Mouse (Mus musculus) cerebellum, postnatal 4 days (tissue): Measurements from ENCODE around the gene Klk4.

Experiments
- DNase-seq, 2 experiments: peaks; one replicate each; pipeline ENCODE4 v3.0.0; 2022; ENCODE audit warnings: low spot score in 2 of 2, mixed read lengths in 1 of 2

Gene Klk4

DNA sequence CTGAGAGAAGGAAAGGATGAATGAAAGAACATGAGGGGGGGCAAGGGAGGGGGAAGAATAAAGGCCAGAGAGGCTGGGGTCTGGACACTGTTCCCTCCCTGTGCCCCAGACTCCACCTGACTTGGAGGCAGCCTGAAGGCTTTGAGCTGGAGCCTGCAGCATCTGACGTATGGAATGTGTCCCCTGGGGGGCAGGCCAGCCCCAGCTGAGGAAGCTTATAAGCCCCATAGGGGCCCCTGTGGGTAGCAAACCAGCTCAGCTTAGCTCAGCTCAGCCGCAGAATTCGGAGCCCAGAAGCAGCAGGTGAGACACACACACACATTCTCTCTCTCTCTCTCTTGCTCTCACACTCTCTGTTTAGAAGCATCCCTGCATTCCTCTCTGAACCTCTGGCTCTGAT lies at the start of gene Klk4:
Gene Klk4 (plus strand): TSS at position 249 of the 400 bp plus-strand sequence.
- peak in 1 of 2 experiments; percentile 12 for DNase-seq

GRCm38 (mm10) chr7:43841701-43842100 lies 39.3 kb upstream of the Klk4 start, which contains the start of gene Klk5:
Gene Klk5 (plus strand): TSS chr7:43841971.
- no peak for DNase-seq

GRCm38 (mm10) chr7:43843801-43844200 lies 37.2 kb upstream of the Klk4 start:
- no peak for DNase-seq

DNA sequence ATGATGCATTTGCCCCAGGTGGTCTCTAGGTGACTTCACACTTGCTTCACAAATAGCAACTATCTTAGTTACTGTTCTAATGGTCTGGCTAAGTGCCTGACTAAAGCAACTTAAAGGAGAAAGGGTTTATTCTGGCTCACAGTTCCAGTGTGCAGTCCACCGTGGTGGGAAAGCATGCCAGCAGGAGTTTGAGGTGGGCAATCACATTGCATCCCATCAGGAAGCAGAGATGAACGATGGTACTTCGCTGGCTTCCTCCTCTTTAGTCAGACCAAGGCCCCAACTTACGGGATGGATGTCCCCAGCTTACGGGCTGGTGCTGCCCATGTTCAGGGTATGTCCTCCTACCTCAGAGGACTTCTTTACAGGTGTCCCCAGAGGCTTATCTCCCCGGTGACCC lies 29.3 kb upstream of the Klk4 start:
- no peak for DNase-seq

DNA sequence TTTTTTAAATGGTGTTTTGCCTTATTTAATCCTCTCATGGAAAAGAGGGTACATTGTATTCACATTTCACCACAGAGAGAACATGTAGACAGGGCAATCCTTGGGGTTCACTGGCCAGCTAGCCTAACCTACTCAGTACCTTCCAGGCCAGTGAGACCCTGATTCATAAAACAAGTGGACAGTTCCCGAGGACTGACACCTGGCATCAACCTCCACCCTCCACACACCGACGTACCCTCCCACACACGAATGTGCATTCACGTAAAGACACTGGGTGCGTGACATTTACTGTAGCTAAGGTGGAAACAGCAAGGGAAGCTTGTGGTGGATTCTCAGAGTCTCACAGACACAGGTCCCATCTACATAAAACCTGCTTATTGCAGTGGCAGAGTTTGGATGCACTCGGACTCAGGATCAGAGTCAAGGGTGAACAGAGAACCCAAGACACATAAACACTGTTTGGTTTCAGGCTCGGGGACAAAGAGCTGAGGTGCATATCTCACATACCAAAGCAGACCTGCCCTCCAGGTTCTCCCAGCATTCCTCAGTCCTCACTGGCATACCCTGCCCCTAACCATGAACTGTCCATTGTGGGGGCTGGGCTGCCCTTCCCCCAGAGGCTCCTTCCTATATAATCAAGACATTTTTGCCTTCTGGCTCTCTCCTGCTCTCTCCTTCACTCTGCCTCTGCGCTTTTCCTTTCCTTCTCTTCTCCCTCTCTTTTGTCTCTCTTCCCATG lies 26.1 kb upstream of the Klk4 start:
- no peak for DNase-seq

DNA sequence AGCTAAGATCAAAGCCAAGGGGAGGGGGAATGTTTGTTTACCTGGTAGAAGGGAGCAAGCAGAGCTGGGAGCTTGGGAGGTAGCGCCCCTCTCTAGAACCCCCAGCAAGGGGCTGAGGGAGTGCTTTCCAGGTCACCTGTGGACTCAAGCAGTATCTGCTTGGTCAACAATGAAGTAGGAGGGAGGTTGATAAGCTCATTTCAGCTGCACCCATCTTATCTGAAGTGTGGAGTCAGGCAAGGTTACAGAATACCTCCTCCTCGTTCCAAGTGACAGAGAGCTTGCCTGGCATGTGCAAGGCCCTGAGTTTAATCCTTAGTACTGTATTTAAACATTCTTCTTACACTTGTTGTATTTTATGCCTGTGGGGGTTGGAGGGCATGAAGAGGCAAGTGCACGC lies 25.3 kb upstream of the Klk4 start:
- DNase-seq = no peak

GRCm38 (mm10) chr7:43856307-43856706 lies 24.7 kb upstream of the Klk4 start:
- DNase-seq = no peak

DNA sequence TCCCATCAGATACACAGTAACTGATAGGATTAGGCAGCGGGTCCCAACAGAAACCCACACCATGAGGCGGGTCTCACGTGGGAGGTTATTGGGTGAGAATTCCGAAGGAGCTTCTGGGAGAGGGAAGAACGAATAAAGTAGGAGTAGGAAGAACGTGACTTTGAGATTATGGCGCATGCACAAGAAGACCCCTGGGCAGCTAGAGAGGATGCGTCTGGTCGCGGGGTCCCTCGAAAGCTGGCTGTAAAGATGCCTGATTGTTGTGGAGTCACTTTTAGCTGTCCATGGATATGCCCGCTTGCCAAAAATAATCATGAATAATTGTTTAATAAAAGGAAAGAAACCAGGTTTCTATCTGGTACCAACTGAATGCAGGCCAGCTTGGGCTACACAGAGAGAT lies 23.5 kb upstream of the Klk4 start:
- no peak for DNase-seq

GRCm38 (mm10) chr7:43860411-43860810 lies 20.5 kb upstream of the Klk4 start:
- DNase-seq = no peak

DNA sequence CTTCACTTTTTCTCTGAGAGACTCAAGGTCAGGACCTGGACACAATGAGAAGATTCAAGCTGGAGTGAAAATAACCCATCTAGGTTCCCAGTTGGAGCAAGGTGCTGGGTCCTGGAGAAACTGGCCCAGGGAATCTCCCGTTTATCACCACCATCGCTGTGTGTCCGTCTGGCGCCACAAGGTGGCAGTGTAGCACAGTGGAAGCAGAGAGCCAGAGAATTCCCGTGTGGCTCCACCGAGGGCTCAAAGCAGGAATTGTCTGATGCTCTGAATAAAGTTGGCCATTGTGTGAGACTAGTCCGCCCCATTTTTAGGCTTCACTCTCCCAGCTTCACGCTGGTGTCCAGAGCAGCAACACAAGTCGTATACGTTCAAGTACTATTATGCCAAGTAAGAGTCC lies 7.7 kb upstream of the Klk4 start:
- peak; percentile 64 to 82 for DNase-seq

GRCm38 (mm10) chr7:43873674-43874073 lies 7.3 kb upstream of the Klk4 start:
- no peak for DNase-seq

DNA sequence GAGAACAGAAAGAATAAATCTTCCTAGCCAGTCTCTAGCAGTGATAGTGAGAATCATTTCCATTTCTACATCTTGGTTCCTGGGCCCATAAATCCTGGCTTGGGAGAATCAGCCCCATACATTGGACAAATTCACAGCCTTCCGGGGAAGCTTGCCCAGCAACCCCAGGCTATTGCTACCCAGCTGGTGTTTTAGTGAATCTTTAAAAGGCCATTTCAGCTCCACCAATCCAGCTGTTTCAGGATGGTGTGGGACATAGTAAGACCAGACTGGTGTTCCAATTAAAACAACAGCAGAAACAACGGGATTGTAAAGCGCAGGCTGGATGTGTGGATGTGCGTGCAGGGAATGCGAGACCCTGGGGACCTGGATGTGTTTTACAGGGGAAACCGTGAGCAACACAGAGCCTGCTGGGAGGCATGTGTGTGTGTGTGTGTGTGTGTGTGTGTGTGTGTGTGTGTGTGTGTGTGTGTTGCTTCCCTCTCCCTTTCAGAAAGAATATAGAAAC lies 6.0 kb upstream of the Klk4 start:
- no peak for DNase-seq

- no peak for DNase-seq
Measured at GRCm38 (mm10) chr7:43876444-43876843, 4.5 kb upstream of the Klk4 start.

DNA sequence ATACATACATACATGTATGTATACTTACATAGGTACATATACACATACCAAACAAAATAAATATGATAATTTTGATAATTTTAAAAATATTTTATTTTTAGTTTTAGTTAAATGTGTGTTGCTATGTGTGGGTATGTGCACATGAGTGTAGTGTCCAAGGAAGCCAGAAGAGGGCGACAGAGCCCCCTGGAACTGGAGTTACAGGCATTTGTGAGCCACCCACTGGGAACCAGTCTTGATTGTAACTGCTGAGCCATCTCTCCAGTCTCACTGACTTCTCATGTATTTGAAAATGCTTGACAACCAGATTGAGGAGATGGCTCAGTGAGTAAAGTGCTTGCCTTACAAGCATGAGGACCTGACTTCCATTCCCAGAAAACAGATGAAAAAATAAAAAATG lies 2.7 kb upstream of the Klk4 start:
- DNase-seq = no peak

- no peak for DNase-seq
Measured at GRCm38 (mm10) chr7:43882346-43882745, 1.4 kb downstream of the Klk4 start.

DNA sequence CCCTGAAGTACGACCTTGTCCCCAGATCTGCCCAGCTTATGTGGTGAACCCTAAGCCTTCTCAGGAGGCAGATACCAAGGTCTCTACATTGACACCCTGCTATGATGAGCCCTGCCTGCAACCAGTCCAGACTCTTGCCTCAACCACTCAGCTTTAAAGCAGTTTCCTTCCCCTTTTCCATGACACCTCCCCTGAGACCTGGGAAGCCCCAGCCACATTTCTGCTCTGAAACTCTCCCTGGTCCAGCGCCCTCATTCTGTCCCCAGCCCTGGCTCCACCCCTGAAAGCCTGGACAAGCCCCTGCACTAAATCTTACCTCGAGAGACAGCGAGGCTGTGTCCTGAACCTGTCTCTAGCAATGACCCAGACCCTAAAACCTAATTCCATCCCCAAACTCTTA lies 1.9 kb downstream of the Klk4 start:
- DNase-seq = no peak

DNA sequence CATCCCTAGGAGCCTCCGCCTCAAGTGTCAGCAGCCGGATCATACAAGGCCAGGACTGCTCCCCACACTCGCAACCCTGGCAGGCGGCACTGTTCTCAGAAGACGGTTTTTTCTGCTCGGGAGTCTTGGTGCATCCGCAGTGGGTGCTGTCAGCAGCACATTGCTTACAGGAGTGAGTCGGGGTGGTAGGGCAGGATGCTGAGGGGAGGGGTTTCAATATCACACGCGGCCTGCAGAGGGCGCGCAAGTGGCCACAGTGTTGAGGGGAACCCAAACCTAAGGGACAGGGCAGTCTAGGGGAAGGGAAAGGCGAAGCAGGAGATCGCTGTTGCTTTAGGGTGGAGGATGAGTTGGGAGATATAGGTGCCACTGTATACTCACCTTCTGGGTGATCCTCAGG lies 2.6 kb downstream of the Klk4 start:
- peak; percentile 36 to 56 for DNase-seq

DNA sequence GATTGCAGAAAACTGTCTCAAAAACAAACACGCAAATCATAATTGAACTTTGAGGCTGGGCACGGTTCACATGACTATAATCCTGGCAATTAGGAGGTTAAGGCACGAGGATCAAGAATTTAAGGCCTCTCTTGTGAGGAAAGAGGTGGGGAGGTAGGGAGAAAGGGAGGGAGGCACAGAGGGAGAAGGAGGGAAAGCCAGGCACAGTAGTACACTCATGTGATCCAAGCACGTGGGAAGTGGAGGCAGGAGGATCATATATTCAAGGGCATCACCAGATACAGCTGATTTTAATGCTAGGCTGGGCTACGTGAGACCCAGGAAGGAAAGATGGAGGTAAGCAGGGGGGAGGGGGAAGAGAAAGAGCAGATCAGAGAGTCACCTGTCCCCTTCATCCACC lies 10.4 kb downstream of the Klk4 start:
- no peak for DNase-seq

GRCm38 (mm10) chr7:43891788-43892187 lies 10.8 kb downstream of the Klk4 start:
- DNase-seq = no peak

DNA sequence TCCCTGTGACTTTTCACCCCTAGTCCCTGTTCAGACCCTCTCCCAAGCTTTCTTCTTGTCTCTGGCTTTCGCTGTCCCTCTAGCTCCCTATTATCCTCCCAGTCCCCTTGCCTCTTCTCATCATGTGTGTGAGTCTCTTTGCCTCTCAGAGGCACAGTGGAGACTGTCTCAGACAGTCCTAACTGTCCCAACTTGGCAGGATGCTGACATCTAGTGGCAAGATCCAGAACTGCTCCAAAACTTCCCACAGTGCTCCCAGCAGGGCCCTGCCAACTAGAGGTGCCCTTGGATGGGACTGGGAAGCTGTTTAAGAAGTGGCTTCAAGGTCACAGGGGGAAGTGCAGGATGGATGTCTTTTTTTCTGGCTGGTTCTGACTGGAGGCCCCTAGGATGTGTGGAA lies 13.9 kb downstream of the Klk4 start:
- peak; percentile 82 to 87 for DNase-seq

- no peak for DNase-seq
Measured at GRCm38 (mm10) chr7:43914821-43915220, 33.9 kb downstream of the Klk4 start.

DNA sequence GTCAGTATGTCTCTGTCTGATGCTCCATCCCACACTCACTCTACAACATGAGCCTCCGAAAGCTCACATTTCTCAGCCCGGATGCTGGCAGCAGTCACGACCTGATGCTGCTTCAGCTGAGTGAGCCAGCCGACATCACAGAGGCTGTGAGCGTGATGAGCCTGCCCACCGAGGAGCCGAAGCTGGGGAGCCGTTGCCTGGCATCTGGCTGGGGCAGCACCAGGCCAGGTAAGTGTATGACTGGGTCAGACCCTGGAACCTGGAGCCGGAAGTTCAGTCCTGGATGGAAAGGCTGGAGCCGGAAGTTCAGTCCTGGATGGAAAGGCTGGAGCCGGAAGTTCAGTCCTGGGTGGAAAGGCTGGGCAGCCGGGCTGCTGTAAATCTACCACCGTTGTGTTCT lies 37.5 kb downstream of the Klk4 start:
- DNase-seq = no peak

- DNase-seq = no peak
Measured at GRCm38 (mm10) chr7:43918871-43919270, 37.9 kb downstream of the Klk4 start.
